Mouse (Mus musculus): ENCODE results near the gene Psmc3ip.
"Not testable (repeated sequence)": the region's sequence is repeated elsewhere in the genome, so short reads cannot be mapped to it uniquely, and the experiment has no call there.

Psmc3ip gene

DNA sequence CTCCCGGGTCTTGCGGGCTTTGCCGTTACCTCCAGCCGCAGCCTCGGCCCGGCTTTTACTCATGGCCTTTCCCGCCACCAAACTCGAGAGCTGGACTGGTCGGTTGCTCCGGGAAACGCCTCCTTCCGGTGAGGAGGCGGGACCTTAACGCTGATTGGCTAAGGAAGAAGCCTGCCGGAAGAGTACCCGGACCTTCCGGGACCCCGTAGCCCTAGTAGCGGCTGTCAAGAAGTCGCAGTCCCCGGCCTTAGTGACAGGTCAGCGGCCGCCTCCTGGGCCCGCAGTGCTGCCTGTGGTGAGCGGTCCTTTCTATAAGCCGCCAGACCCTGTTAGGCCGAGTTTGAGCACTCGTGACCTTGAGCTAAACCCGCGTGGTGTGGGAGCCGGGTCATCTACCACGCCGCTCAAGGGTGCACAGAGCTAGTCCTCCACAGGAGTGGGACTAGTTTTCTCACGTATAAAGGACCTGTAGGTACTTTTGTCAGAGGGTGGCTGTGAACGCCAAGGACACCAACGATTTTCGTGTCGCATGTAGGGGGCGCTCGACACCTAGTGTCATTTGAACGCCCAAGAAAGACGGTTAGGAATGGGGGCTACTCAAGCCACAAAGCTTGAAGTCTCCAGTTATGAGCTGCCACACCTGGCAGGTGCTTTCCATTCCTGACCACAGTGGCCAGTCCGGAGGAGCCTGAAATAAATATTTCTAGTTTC is at the start of gene Psmc3ip:
Gene Psmc3ip, minus strand, starts transcription at position 123 of the 711 bp plus-strand sequence.
- peak; percentile 91 for DNase-seq (ENCODE audit: low spot score)

DNA sequence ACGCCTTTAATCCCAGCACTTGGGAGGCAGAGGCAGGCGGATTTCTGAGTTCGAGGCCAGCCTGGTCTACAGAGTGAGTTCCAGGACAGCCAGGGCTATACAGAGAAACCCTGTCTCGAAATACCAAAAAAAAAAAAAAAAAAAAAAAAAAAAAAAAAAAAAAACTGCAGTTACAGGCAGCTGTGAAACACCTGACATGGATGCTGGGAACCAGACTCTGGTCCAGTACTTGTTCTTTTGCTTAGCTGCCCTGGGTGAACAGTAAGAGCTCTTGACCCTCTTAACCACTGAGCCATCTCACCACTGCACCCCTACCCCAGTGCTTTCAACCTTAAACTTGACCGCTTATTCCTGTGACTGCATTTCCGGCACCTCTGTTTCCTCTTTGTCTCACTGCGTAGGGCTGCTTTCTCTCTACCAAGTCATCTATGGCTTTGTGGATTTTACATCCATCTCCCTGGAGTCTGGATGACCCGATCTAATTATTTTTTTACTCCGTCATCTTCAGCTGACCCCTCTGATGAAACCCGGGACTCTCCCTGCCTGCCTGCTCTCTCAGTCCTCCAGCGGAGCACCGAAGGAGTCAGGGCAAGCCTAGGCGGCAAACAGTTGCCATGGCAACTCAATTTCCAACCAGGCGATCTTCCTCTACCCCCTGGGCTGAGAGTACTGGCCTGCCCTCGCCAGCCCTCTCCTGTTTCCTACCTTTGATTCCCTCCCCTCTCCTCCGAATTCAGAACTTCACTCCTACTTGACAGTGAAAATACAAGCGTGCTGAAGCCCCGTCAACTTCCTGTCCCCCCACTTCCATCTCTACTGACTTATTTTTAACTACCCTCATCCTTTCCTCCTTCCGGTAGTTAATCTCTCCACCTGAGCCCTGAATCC is 48.3 kb upstream of the Psmc3ip start:
- DNase-seq (ENCODE audit: low spot score): no peak

DNA sequence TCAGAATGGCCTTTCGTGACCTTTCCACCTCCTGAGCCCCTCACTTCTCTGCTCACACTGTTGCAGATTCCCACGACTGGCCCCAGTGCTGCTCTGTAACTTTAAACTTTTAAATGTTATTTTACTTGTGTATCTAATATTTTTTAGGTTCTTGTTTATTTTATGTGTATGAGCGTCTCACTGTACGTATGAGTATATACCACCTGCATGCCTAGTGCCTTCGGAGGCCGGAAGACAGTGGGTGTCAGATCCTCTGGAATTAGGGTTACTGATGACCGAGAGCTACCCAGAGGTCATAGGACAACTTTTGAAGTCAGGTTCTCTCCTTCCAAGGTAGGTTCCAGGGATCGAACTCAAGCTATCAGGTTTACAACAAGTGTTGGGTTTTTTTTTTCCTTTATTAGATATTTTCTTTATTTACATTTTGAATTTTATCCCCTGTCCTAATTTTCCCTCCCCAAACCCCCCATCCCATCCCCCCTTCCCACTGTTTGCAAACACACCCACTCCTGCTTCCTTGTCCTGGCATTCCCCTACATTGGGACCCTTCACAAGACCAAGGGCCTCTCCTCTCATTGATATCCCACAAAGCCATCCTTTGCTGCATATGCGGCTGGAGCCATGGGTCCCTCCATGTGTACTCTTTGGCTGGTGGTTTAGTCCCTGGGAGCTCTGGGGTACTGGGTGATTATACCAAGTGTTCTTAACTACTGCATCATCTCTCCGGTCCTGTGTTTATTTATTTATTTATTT is 47.2 kb upstream of the Psmc3ip start:
- DNase-seq (ENCODE audit: low spot score): no peak

DNA sequence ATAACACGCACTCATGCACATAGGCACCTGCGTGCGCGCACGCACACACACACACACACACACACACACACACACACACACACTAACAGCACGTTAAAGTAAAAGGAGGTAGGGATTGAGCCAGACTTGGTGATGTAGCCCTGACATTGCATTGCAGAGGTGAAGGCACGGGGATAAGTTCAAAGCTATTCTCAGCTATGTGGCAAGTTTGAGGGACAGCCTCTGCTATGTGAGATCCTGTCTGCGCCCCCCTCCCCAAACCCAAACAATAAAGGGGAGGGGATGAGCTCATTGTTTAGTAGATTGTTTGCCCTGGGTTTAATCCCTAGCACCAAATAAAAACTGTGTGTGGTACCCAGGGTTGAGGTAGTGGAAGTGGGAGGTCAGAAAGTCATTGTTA is 45.9 kb upstream of the Psmc3ip start:
- DNase-seq (ENCODE audit: low spot score): no peak

DNA sequence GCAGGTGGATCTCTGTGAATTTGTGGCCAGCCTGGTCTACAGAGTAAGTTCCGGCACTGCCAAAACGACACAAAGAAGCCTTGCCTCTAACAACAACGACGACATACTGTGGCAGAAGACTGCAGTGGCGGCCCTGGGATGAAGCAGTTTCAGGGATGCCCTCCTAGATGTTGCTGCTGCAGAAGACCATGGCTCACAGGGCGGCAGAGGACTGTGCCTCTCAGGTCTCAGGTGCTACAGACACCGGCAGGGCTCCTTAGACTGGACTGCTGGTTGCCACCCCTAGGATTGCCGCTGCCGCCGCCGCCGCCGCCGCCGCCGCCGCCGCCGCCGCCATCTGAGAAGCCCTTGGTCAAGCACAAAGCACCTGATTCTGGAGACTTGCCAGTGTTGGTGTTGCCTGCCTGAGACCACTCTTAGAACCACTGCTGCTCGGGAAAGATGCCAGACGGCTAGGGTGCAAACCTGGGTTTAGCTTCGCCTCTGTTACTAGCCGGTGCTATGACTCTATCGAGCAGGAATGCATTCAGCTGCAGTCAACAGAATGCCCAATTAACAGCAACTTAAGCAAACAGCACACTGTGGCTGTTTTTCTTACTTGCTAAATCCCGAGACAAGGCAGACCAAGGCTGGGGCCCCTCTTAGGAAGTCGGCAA is 45.1 kb upstream of the Psmc3ip start:
- no peak for DNase-seq (ENCODE audit: low spot score)

DNA sequence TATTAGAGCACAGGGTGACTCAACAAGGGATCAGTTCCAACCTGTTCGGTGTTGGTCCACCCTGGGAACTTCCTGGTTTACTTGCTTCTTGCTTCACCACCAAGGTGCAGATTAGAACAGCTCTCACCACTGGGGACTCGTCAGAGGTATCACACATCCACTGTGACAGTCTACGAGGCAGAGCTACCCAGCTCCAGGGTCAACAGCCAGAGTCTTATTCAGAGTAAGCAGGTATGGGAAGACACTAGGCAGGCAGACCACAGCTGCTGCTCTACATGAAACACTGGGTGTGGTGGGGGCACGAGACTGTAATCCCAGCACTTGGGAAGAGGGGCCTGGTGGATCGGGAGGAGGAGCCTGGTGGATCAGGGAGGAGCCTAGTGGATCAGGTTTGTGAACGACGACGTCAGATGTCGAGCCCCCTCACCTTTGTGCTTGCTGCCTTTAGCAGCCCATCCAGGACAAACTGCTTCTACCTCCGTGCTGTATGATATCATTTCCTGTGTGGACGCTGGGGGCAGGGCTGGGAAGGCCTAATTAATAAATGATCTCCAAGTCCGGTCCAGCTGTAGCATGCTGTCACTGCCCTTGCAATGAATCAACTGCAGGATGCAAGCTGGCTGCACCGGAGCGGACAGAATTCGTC is 43.4 kb upstream of the Psmc3ip start:
- no peak for DNase-seq (ENCODE audit: low spot score)

DNA sequence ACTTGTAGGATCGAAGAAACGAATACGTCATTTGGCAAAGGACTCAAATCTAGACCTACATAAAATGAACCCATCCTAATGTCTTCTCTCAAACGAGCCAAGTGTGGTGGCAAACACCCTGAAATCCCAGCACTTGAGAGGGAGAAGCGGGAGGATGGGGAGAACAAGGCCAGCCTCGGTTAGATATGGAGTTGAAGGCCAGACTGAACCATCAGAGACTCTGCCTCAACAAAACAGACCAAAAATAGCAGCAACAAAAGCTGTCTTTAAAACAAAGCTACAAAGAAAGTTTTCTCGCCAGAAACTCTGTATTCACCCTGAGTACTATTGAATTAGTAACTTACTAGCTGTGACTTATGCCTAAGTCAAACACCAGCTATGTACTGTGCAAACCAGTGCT is 41.8 kb upstream of the Psmc3ip start:
- DNase-seq (ENCODE audit: low spot score): no peak

DNA sequence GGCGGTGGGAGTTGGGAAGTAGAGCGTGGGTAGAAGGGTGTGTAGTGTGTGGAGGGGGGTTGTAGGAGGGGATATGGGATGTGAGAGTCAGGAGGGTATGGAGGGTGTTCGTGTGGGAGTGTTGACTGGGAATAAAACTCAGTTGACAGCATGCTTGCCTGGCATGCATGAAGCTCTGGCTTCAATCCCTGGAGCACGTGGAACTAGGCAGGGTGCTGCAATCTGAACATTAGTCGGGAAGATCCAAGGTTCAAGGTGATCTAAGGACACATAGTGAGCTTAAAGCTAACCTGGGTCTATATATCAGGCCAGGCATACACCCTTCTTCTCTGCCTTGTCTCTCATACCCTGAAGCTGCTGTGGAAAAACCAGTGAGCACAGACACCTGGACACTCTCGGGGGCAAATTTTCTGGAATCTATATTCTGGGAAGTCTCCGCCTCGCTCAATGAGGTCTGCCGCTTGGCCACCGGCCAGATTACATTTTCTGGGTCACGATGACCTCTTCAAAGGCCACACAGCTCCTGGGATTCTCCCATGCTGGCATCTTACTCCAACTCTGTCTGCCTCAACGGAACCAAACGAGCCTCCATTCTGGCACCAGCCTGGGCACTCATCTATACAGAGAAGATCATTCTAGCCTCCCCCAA is 39.1 kb upstream of the Psmc3ip start:
- no peak for DNase-seq (ENCODE audit: low spot score)

DNA sequence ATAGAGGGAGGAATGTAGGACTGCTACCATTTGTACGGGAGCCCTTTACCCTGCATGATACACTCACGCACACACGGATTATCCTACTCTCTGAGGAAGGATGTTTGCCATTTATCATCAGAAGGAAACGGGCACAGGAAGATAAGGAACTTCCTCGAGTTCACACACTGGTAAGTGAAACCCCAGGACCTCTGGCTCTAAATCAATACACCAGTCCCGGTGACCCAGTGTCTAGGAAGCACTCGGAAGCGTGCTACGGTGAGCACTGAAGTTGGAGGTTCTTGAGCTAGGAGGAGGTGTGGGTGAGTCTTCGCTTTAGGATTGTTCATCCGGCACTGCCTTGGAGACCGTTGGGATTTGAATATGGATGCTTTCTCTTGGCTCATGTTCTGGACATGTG is 37.8 kb upstream of the Psmc3ip start:
- no peak for DNase-seq (ENCODE audit: low spot score)

DNA sequence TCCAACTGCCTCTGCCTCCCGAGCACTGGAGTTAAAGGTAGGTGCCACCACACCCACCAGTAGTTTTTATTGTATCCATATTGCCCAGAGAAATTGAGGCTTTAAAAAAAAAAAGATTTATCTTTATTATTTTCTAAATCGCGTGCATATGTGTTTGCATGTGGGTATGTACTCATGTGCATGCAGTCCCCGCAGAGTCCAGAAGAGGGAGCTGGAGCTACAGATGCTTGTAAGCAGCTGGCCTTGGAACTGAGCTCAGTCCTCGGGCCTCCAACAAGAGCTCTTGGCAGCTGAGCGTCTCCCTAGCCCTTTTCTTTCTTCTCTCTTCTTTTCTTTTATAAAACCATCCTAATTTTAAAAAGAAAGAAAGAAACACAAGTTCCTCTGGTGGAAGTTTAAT is 36.5 kb upstream of the Psmc3ip start:
- no peak for DNase-seq (ENCODE audit: low spot score)

DNA sequence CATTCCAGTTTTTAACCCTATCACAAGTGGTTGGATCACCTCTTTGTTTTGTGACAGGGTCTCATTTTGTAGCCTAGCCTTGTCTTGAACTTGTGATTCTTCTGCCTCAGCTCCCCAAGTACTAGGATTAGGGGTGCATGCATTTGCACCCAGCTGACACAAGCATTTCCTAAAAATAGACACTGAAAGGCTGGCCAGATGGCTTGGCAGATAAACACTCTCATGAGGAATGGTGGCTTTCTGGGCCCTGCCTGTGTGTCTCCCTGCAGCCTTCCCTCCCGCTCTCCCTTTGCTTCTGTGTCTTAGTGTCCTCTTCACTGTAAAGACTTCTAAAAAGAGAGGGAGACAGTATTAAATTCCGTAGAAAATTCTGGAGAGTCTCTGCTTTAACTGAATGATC is 36.0 kb upstream of the Psmc3ip start:
- no peak for DNase-seq (ENCODE audit: low spot score)

DNA sequence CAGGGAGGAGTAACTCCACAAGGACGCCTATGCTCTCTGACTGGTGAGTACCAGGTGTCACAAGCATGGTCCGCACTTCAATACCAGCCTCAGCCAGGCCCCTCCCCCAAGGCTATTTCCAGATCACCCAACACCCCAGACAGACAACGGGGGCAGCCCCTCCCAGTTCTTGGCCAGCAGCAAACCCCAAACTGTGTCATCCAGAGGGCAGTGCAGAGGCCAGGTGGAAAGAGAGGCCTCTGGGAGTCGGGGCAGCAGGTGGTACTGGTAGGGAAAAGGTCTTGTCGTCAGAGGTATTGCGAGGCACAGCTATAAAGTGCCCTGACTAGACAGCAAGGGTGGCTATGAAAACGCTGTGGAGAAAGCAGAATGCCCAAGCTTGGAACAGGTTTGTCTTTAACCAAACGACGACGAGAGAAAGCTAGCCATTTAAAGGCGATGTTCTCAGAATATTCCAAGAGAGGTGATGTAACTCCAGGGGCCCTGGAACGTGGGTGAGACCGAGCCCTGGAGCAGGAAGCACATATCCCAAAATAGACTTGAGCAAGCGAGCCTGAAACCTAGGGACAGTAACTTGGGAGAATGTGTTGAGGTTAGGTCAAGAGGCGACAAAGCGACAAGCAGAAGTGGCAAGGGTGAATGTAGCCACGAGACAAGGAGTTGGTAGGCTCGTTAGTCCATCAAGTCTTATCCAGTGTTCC is 35.0 kb upstream of the Psmc3ip start:
- no peak for DNase-seq (ENCODE audit: low spot score)

DNA sequence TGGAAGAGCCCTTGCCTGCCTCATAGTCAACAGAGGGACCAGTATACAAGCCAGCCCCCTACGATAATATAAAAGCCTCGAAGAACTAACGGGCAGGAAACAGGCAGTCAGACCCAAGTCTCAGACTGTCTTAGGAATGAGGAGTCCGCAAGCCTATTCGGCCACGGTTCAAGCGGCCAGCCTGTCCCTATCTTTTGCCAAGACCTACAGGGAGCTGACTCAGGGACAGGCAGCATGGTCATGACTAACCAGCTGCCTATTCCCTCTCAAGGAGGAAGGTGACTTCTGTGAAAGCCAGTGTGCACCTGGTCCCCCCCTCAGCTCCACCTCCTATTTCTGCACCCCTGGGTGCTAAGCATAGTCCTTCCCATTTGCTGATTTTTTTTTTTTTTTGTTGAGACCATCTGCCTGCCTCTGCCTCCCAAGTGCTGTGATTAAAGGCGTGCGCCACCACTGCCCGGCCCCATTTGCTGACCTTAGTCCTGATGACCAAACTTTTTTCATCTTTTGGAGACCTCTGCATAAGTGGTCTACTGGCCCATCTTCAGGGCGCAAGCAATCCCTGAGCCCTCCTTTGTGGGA is 33.9 kb upstream of the Psmc3ip start:
- DNase-seq (ENCODE audit: low spot score): no peak

DNA sequence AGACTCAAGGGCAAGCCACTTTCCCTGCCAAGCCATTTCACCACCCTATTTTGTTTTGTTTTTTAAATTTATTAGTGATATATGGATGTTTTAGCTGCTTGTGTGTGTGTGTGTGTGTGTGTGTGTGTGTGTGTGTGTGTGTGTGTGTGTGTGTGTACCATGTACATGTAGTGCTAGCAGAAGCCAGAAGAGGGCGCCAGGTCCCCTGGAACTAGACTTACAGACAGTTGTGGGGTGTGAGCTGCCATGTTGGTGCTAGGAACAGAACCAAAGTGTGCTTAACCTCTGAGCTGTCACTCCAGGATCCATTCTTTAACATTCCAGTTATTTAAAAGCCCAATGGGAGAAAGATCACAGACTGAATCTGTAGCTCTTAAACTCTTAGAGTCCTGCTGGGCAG is 31.8 kb upstream of the Psmc3ip start:
- DNase-seq (ENCODE audit: low spot score): no peak

DNA sequence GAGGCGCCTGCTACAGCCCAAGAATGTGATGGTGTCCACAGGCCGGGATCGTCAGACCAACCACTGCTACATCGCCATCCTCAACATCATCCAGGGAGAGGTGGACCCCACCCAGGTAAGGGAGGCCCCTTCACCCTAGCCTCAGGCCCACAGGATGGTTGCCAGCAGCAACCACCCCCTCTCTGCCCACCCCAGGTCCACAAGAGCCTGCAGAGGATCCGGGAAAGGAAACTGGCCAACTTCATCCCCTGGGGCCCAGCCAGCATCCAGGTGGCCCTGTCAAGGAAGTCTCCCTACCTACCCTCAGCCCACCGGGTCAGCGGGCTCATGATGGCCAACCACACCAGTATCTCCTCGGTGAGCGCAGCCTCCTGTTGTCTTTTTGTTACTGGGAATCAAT is 29.8 kb upstream of the Psmc3ip start:
- DNase-seq (ENCODE audit: low spot score): not testable (repeated sequence)

DNA sequence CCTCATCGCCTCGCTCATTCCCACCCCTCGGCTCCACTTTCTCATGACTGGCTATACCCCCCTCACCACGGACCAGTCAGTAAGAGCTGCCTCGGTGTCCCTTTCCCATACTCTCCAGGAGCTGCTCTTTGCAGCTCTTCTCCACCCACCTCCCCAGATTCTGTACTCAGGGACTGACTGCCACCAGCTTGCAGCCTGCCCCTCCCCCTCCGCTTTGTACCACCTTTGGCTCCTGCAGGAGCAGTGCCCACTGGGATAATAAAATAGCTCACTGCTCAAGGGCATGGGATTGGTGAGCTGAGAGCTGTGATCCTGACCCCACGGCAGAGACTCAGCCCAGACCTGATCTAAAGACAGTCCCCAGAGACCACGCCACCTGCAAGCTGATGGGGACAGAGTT is 29.3 kb upstream of the Psmc3ip start:
- not testable (repeated sequence) for DNase-seq (ENCODE audit: low spot score)

DNA sequence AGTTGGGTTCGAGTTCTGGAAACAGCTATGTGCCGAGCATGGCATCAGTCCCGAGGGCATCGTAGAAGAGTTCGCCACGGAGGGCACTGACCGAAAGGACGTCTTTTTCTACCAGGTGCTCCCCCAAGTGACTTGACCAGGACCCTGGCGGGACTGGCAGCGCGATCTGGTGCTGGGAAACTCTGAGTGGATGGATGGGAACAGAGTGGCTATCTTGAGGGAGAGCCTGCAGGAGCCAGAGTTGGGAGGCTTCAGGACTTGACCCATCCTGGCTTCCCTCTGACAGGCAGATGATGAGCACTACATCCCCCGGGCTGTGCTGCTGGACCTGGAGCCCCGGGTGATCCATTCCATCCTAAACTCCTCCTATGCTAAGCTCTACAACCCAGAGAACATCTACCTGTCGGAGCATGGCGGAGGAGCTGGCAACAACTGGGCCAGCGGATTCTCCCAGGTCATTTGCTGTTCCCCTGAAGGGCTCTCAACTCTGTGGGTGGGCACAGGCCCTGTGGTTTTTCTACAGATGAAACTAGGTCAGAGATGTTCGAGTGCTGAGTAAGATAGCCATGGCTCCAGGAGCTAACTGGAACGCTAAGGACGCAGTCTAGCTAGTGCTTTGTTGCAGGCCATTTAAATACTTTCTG is 25.4 kb upstream of the Psmc3ip start:
- no peak for DNase-seq (ENCODE audit: low spot score)

DNA sequence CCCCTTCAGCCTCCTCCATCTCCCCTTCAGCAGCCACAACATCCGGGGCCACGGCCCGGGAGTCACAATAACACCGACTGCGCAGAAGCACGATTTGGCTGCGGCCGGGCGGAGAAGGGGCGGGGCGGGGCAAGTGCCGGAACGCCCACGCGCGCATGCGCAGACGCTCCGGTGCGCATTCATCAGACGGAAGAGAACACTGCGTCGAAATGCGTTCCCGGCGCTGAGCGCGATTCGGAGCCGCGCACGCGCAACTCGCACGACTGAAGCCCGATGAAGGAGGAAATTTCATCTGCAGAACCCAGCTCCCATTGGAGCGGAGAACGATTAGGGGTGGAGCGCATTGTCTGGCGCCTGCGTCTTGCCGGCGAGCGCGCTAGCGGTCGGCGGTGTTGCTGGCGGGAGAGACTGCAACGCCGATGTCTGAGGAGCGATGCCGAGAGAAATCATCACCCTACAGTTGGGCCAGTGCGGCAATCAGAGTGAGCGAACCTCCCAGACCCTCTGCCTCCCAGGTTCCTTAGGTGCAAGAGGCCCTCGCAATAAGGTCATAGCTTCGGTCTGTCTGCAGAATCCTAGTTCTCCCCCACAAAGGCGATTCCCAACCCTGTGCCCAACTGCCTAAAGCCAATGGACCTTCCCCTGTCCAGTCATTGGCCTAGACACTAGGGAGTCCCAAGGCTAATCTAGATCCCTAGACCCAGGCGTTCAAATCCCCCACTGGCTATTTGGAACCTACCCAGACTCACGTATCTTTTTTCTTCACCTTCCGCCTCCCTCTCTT is 24.7 kb upstream of the Psmc3ip start, which contains the start of the genes Retreg3 and Tubg1:
Gene Retreg3, minus strand, starts transcription at position 133 of the 784 bp plus-strand sequence.
Gene Tubg1, plus strand, starts transcription at position 178 of the 784 bp plus-strand sequence.
- DNase-seq (ENCODE audit: low spot score): peak; percentile 99
